In the genomic region with DNA sequence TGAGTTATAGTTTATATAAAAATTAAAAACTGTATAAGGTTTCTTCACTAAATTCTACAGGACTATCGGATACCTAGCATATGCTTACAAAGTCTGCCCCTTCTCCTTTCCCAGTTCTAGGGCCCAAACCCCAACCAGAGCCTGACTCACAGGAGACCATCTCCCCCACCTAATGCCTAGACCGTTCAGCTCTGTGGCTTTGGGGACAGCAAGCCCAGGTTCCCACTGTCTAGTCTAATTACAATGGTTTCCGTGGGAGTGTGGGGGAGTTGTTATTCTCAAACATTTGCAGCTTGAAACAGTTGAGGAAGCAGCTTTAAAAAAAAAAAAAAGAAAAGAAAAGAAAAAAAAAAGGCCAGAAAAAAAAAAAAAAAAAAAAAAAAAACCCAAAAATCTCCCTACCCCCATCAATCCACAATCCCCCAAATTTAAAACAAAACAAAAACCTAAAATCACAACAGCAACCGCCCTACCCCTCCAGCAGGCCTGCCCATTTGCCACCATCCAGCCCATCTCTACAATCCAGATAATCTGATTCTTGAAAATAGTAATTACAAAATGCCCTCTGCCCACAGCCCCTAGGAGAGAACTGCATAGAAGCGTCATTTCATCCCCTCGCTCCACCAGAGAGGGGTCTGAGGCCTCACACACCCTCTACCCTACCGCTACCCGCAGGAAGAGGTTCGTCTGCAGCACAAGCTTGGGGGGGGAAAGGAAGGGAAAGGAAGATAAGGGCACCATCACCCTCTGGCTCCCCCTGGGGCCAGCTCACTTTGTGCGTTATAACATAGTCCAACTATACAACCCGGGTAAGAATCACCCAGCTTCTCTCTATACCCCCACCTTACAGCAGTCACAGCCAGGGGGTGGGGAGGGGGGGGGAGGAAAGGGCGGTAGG, we compare ENCODE assay signal across 8 mouse cellular contexts. TPM values are rescaled to one million over a fixed set of nuclear protein-coding genes. Genes with fewer than 3 reads are reported as not detected.
DNase-seq lines count a peak whose midpoint lies in the region; ATAC-seq and TF ChIP-seq lines count a peak whose summit lies in the region.

No protein-coding gene starts in this region.

- TF ChIP-seq POLR2A in cerebellum, adult 2 months (IDR thresholded peaks at IDR 0.05; ENCODE audit: borderline replicate concordance, insufficient read depth, low read length) = no peak

- TF ChIP-seq CTCF in kidney, postnatal 0 days (IDR thresholded peaks at IDR 0.05; ENCODE audit: low read depth) = peak; percentile 26; the same call in 1 of the 2 replicates
- no peak for TF ChIP-seq CTCF in cerebellum, adult 2 months (IDR thresholded peaks at IDR 0.05; ENCODE audit: borderline replicate concordance, insufficient read depth, low read depth, low read length)

- DNase-seq in kidney, postnatal 0 days (ENCODE audit: low spot score) = peak; percentile 68
- no peak for DNase-seq in kidney, postnatal 14 days
- peak; percentile 15 for DNase-seq in adipocyte (ENCODE audit: low spot score)
- peak; percentile 84 for DNase-seq in induced T-regulatory cell, adult 2 months (ENCODE audit: low read depth)
- peak; percentile 70 to 76 for DNase-seq in thymus, postnatal 36 days
- no peak for DNase-seq in cerebellum, adult 2 months

- peak overlapping the region; percentile 92 for H3K27ac ChIP-seq in kidney, postnatal 0 days
- peak overlapping the region; percentile 65 for H3K27ac ChIP-seq in midbrain, embryonic 13.5 days
- H3K27ac ChIP-seq in cerebellum, adult 2 months (ENCODE audit: insufficient read depth, low read length) = no peak overlapping the region

- no peak overlapping the region for H3K9ac ChIP-seq in kidney, postnatal 0 days (ENCODE audit: low read depth, low read length)
- 0 out of 2 replicates have a peak overlapping the region, but pooled peaks have one; percentile 6 for H3K9ac ChIP-seq in midbrain, embryonic 13.5 days (replicated peaks)

- no peaks in the 10 kb centered on the region for H3K4me1 ChIP-seq in kidney, postnatal 0 days (replicated peaks; ENCODE audit: insufficient read depth, low read length)
- peaks cover 17% of the 10 kb centered on the region for H3K4me1 ChIP-seq in midbrain, embryonic 13.5 days (replicated peaks)
- no peaks in the 10 kb centered on the region for H3K4me1 ChIP-seq in cerebellum, adult 2 months (ENCODE audit: control insufficient read depth, insufficient read depth, low read length)

- 48% methylated on average over 12 of the region's 12 CpGs for WGBS in kidney, postnatal 0 days
- WGBS in midbrain, embryonic 13.5 days = 67% methylated on average over 12 of the region's 12 CpGs
- 59% methylated on average over 12 of the region's 12 CpGs for WGBS in cerebellum, adult 2 months

- peak overlapping the region; percentile 52 for H3K4me2 ChIP-seq in kidney, postnatal 0 days (ENCODE audit: low read length)
- H3K4me2 ChIP-seq in midbrain, embryonic 13.5 days (replicated peaks) = peak overlapping the region; percentile 81; the same call in 1 of the 2 replicates

- H3K27me3 ChIP-seq in kidney, postnatal 0 days (ENCODE audit: insufficient read depth, low read length) = no peaks in the 10 kb centered on the region
- no peaks in the 10 kb centered on the region for H3K27me3 ChIP-seq in midbrain, embryonic 13.5 days
- no peaks in the 10 kb centered on the region for H3K27me3 ChIP-seq in cerebellum, adult 2 months (ENCODE audit: control insufficient read depth, insufficient read depth, low read length)

- H3K4me3 ChIP-seq in kidney, postnatal 0 days (replicated peaks; ENCODE audit: low read depth, low read length) = no peak overlapping the region
- no peak overlapping the region for H3K4me3 ChIP-seq in midbrain, embryonic 13.5 days (replicated peaks)
- H3K4me3 ChIP-seq in cerebellum, adult 2 months (replicated peaks; ENCODE audit: insufficient read depth, low read depth, low read length) = no peak overlapping the region

- ATAC-seq in kidney, postnatal 0 days (replicated peaks; ENCODE audit: low FRiP score, low read depth) = no peak
- ATAC-seq in midbrain, embryonic 13.5 days = no peak
- ATAC-seq in cerebellum, adult (ENCODE audit: insufficient number of reproducible peaks, low FRiP score, low TSS enrichment) = no peak

- H3K36me3 ChIP-seq in kidney, postnatal 0 days (ENCODE audit: insufficient read depth, low read length) = peaks cover 42% of the 10 kb centered on the region
- peaks cover 47% of the 10 kb centered on the region for H3K36me3 ChIP-seq in midbrain, embryonic 13.5 days

- no peaks in the 10 kb centered on the region for H3K9me3 ChIP-seq in kidney, postnatal 0 days (replicated peaks; ENCODE audit: low read length)
- no peaks in the 10 kb centered on the region for H3K9me3 ChIP-seq in midbrain, embryonic 13.5 days

RNA-seq across cellular contexts. Expression of a gene that starts 1.1 kb away (rescaled TPM):
- 83.1 and 94.5 TPM in 2 replicates for polyA plus RNA-seq in kidney, postnatal 0 days (2015; fragmentation: Nextera tagmentation; extraction: Ambion mirVana)
- polyA plus RNA-seq in midbrain, embryonic 13.5 days (2015; fragmentation: Nextera tagmentation; extraction: Ambion mirVana) = 83.3 and 89.9 TPM in 2 replicates
- polyA plus RNA-seq in cerebellum, adult 2 months (2012; rRNA removed) = 90.3 and 93.6 TPM in 2 replicates

RNA-seq across cellular contexts. Expression of a gene that starts 23.1 kb away (rescaled TPM):
- 4.4 and 6.1 TPM in 2 replicates for polyA plus RNA-seq in kidney, postnatal 0 days (2015; fragmentation: Nextera tagmentation; extraction: Ambion mirVana)
- polyA plus RNA-seq in midbrain, embryonic 13.5 days (2015; fragmentation: Nextera tagmentation; extraction: Ambion mirVana) = 0.50 and 1.2 TPM in 2 replicates
- polyA plus RNA-seq in cerebellum, adult 2 months (2012; rRNA removed) = 1.0 and 1.3 TPM in 2 replicates

RNA-seq across cellular contexts. Expression of a gene that starts 38.6 kb away (rescaled TPM):
- polyA plus RNA-seq in kidney, postnatal 0 days (2015; fragmentation: Nextera tagmentation; extraction: Ambion mirVana) = 6.4 and 8.3 TPM in 2 replicates
- polyA plus RNA-seq in midbrain, embryonic 13.5 days (2015; fragmentation: Nextera tagmentation; extraction: Ambion mirVana) = 13.1 and 13.9 TPM in 2 replicates
- 49.9 and 52.6 TPM in 2 replicates for polyA plus RNA-seq in cerebellum, adult 2 months (2012; rRNA removed)

RNA-seq across cellular contexts. Expression of a gene that starts 42.8 kb away (rescaled TPM):
- polyA plus RNA-seq in kidney, postnatal 0 days (2015; fragmentation: Nextera tagmentation; extraction: Ambion mirVana) = not detected in 2 replicates
- 4.0 and 8.6 TPM in 2 replicates for polyA plus RNA-seq in midbrain, embryonic 13.5 days (2015; fragmentation: Nextera tagmentation; extraction: Ambion mirVana)
- not detected in 2 replicates for polyA plus RNA-seq in cerebellum, adult 2 months (2012; rRNA removed)

RNA-seq across cellular contexts. Expression of a gene that starts 54.5 kb away (rescaled TPM):
- not detected in 2 replicates for polyA plus RNA-seq in kidney, postnatal 0 days (2015; fragmentation: Nextera tagmentation; extraction: Ambion mirVana)
- polyA plus RNA-seq in midbrain, embryonic 13.5 days (2015; fragmentation: Nextera tagmentation; extraction: Ambion mirVana) = 0.24 TPM in 1 of 2 replicates, not detected in the other
- polyA plus RNA-seq in cerebellum, adult 2 months (2012; rRNA removed) = 0.15 and 0.22 TPM in 2 replicates

Comparison
In these comparisons a context has a peak if more than half of its experiments do, and no peak if none do; other contexts are left out.
1. DNase-seq: peak in kidney, postnatal 0 days (single experiment), adipocyte (single experiment), induced T-regulatory cell, adult 2 months (single experiment) and thymus, postnatal 36 days (2 of 2); none in kidney, postnatal 14 days (single experiment) and cerebellum, adult 2 months (0 of 2).